Mouse (Mus musculus) left cerebral cortex, postnatal 14 days (tissue): ENCODE data around the gene Sdk2. TPM values are rescaled to one million over a fixed set of nuclear protein-coding genes. Genes with fewer than 3 reads are reported as not detected.

Experiments
- DNase-seq, 2 experiments: peaks; one replicate each; pipeline ENCODE4 v3.0.0; 2021 to 2022; ENCODE audit warnings: low spot score in 2 of 2, mixed read lengths in 1 of 2
- intact Hi-C: fragments of 180-260 bp; cut with DNase I; formaldehyde crosslinking; loops from one replicate; pipeline ENCODE4 v1.15.1; 2025
- total RNA-seq, 2 experiments: library from RNA; stranded (reverse); gene quantifications; 2 replicates each; pipeline ENCODE4 v1.2.3; 2021

Sdk2 gene
- total RNA-seq, 2 experiments from 2014 or later: 34.7 to 44.8 TPM

- intact Hi-C loops: no loop called here
- DNase-seq: no peak
Measured at GRCm38 (mm10) chr11:114051361-114051760, 15.5 kb downstream of the Sdk2 start.

GRCm38 (mm10) chr11:114050511-114050910, 16.3 kb downstream of the Sdk2 start:
- intact Hi-C loops: no loop called here

GRCm38 (mm10) chr11:114047887-114048331, 18.9 kb downstream of the Sdk2 start:
- no peak for DNase-seq
- intact Hi-C loops: no loop called here

More at GRCm38 (mm10) chr11:114050511-114050910, 16.3 kb downstream of the Sdk2 start:
- DNase-seq: no peak

- intact Hi-C loops: no loop called here
- DNase-seq: no peak
Measured at GRCm38 (mm10) chr11:114046927-114047326, 19.9 kb downstream of the Sdk2 start.

- no peak for DNase-seq
- intact Hi-C loops: no loop called here
Measured at GRCm38 (mm10) chr11:114044373-114044772, 22.5 kb downstream of the Sdk2 start.

- no peak for DNase-seq
- intact Hi-C loops: no loop called here
Measured at GRCm38 (mm10) chr11:114043530-114043929, 23.3 kb downstream of the Sdk2 start.

- intact Hi-C loops: no loop called here
- no peak for DNase-seq
Measured at GRCm38 (mm10) chr11:114040391-114041035, 26.3 kb downstream of the Sdk2 start.

- intact Hi-C loops: no loop called here
- peak; percentile 44 to 86 for DNase-seq
Measured at GRCm38 (mm10) chr11:114038036-114038435, 28.8 kb downstream of the Sdk2 start.

GRCm38 (mm10) chr11:114031491-114031890, 35.4 kb downstream of the Sdk2 start:
- no peak for DNase-seq
- intact Hi-C loops: no loop called here

- intact Hi-C loops: no loop called here
- DNase-seq: no peak
Measured at GRCm38 (mm10) chr11:114030214-114030613, 36.6 kb downstream of the Sdk2 start.

- no peak for DNase-seq
- intact Hi-C loops: no loop called here
Measured at GRCm38 (mm10) chr11:114028512-114028911, 38.3 kb downstream of the Sdk2 start.

- DNase-seq: no peak
- intact Hi-C loops: no loop called here
Measured at GRCm38 (mm10) chr11:114028021-114028420, 38.8 kb downstream of the Sdk2 start.

- intact Hi-C loops: no loop called here
- no peak for DNase-seq
Measured at GRCm38 (mm10) chr11:114025056-114025455, 41.8 kb downstream of the Sdk2 start.

- DNase-seq: no peak
- intact Hi-C loops: no loop called here
Measured at GRCm38 (mm10) chr11:114023965-114024364, 42.9 kb downstream of the Sdk2 start.

- DNase-seq: no peak
- intact Hi-C loops: no loop called here
Measured at GRCm38 (mm10) chr11:114022166-114022565, 44.7 kb downstream of the Sdk2 start.

- no peak for DNase-seq
- intact Hi-C loops: no loop called here
Measured at GRCm38 (mm10) chr11:114019087-114019486, 47.8 kb downstream of the Sdk2 start.

GRCm38 (mm10) chr11:114016889-114017392, 49.9 kb downstream of the Sdk2 start:
- intact Hi-C loops: no loop called here
- no peak for DNase-seq

- intact Hi-C loops: no loop called here
- DNase-seq: no peak
Measured at GRCm38 (mm10) chr11:114016108-114016888, 50.5 kb downstream of the Sdk2 start.

GRCm38 (mm10) chr11:114011523-114011922, 55.3 kb downstream of the Sdk2 start:
- intact Hi-C loops: no loop called here

GRCm38 (mm10) chr11:114005879-114006278, 61.0 kb downstream of the Sdk2 start:
- no peak for DNase-seq
- intact Hi-C loops: no loop called here

More at GRCm38 (mm10) chr11:114011523-114011922, 55.3 kb downstream of the Sdk2 start:
- DNase-seq: no peak

GRCm38 (mm10) chr11:114004651-114005050, 62.2 kb downstream of the Sdk2 start:
- intact Hi-C loops: no loop called here
- DNase-seq: peak in 1 of 2 experiments; percentile 25
